Mouse (Mus musculus) inflammation-experienced regulatory T-cells, adult 6 months (primary cell): ENCODE results near the gene Eif4ebp2. TPM values are rescaled to one million over a fixed set of nuclear protein-coding genes. Genes with fewer than 3 reads are reported as not detected.

Source experiments
- ATAC-seq: one replicate; pipeline ENCODE4 v1.8.0; 2017
- polyA plus RNA-seq, 3 experiments: library from polyadenylated mRNA; unstranded; fragments of 100-300 nt; shearing (Covaris generic); gene quantifications; one replicate each; pipeline ENCODE4 v1.2.1; 2017

Gene Eif4ebp2
- polyA plus RNA-seq, 3 experiments from 2014 or later = 19.5 to 27.5 (median 24.2) TPM

DNA sequence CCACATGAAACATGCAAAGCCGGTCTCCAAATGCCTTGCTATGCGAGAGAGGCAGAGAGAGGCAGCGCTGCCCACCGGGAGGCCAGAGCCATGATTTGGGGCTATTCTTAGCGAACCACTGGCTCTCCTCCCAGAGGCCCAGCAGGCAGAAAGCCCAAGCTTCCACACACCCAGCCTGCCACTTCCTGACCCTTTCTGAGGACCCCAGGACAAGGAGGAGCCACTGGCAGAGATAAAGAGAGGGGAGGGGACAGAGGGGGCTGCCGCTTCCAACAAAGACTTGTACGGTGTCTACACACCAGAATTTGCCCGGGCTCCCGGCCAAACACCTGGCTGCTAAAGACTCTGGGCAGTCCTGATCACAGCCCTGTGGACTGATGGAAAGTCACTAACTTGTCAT, 72.3 kb downstream of the Eif4ebp2 start:
- no peak for ATAC-seq

DNA sequence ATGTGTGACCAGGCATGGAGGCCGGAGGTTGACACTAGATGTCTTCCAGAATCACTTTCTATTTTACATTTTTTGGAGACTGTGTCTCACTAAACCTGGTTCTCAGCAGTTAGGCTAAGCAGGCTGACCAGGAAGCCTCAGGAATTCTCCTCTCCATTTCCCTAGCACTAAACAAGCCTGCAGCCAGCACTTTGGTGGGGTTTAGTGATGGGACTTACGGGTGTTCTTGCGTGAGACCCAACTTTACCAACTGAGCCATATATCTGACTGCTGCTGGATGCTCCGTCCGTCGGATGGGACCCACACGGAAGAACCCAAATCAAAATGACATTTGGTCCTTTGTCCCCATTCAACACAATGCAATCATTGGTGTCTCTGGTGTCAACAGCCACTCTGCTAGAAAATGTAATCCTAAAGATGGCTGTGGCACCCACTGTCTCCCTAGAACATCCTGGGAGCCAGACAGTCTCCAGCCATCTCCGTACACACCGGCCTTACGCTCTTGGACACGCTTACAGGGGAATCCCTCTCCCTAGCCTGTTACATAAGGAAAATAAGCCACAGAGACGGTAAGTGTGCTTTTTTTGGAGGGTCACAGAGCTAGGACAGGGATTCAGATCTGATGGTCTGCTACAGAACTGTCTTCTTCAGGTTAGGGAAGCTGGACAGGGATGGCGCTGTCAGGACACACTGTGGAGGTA, 73.0 kb downstream of the Eif4ebp2 start:
- ATAC-seq = no peak

DNA sequence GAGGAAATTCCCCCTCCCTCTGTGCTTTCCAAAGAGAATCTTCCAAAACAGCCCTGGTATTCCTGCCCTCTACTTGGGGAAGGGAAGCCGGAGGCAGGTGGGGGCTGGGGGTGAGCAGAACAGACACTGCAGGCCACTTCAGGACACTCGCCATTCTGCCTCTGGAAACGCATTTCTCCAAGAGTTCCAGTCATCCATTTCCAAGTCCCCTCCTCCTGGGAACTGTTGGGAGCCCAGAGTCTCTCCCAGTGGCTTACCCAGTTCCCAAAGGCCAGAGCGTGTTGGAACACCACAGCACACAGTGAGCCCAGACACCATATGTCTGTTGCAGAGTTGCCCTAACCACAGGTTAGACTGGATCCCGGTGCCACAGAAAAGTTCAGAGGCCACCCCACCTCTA, 73.8 kb downstream of the Eif4ebp2 start:
- no peak for ATAC-seq

Other genes with a start within 250 kb of the Eif4ebp2 start
- not detected for gene Adamts14, start 179.2 kb downstream of the Eif4ebp2 start, polyA plus RNA-seq
- gene Prf1, start 154.8 kb downstream of the Eif4ebp2 start, polyA plus RNA-seq = 10 to 100 TPM in 1 of 3 experiments, 1 to 10 TPM in 2; 5.3 to 31.6 (median 6.0) TPM
- gene Pald1, start 69.1 kb downstream of the Eif4ebp2 start, polyA plus RNA-seq = 1 to 10 TPM in 1 of 3 experiments, not detected in 2; 1.0 TPM
- gene Nodal, start 34.7 kb downstream of the Eif4ebp2 start, polyA plus RNA-seq = under 1 TPM in 2 of 3 experiments, not detected in 1; 0.21 to 0.45 TPM
- 1 to 10 TPM; 5.4 to 6.0 (median 5.8) TPM for gene Lrrc20, start 23.1 kb upstream of the Eif4ebp2 start, polyA plus RNA-seq
- gene Npffr1, start 142.8 kb upstream of the Eif4ebp2 start, polyA plus RNA-seq = not detected
- gene Ppa1, start 195.9 kb upstream of the Eif4ebp2 start, polyA plus RNA-seq = 10 to 100 TPM; 67.4 to 78.8 (median 68.4) TPM
- gene Sar1a, start 227.6 kb upstream of the Eif4ebp2 start, polyA plus RNA-seq = 100 to 1,000 TPM in 1 of 3 experiments, 10 to 100 TPM in 2; 74.7 to 118 (median 98.1) TPM
- gene Tysnd1, start 242.9 kb upstream of the Eif4ebp2 start, polyA plus RNA-seq = 1 to 10 TPM; 1.5 to 4.1 (median 3.5) TPM